Mouse (Mus musculus): Measurements from ENCODE around the gene Myzap. TPM values are rescaled to one million over a fixed set of nuclear protein-coding genes. Genes with fewer than 3 reads are reported as not detected.

Myzap gene
- polyA plus RNA-seq, 1 experiment from 2014 or later, result 4.5 TPM

- H3K9ac ChIP-seq (ENCODE audit: low read length), result no peak overlapping the region
- no peak for DNase-seq (ENCODE audit: low spot score, missing footprints)
Observed at GRCm38 (mm10) chr9:71567391-71567790, 24.8 kb downstream of the Myzap start.

GRCm38 (mm10) chr9:71566763-71567162 is 25.4 kb downstream of the Myzap start:
- Histone ChIP-seq H3K4me3 (ENCODE audit: low read depth, low read length) (no peak overlapping the region), H3K9me3 (ENCODE audit: control insufficient read depth, low read length) (no peaks in the 10 kb centered on the region), H3K27me3 (ENCODE audit: control insufficient read depth, insufficient read depth, low read length) (no peaks in the 10 kb centered on the region), H3K36me3 (ENCODE audit: control insufficient read depth, insufficient read depth, low read length) (no peaks in the 10 kb centered on the region), H3K4me1 (ENCODE audit: control insufficient read depth, insufficient read depth, low read length) (0 out of 2 replicates have a peak, but pooled peaks cover 2% of the 10 kb centered on the region), H3K27ac (ENCODE audit: low read depth, low read length) (no peak overlapping the region), H3K9ac (ENCODE audit: low read length) (no peak overlapping the region), H3K4me2 (no peak overlapping the region)
- WGBS, result 69% methylated on average over 4 of the region's 4 CpGs
- DNase-seq (ENCODE audit: low spot score, missing footprints) (no peak), ATAC-seq (ENCODE audit: low FRiP score) (no peak)

More at GRCm38 (mm10) chr9:71567391-71567790, 24.8 kb downstream of the Myzap start:
- H3K4me2 ChIP-seq, result no peak overlapping the region
- H3K36me3 ChIP-seq (ENCODE audit: control insufficient read depth, insufficient read depth, low read length), result no peaks in the 10 kb centered on the region
- no peaks in the 10 kb centered on the region for H3K9me3 ChIP-seq (ENCODE audit: control insufficient read depth, low read length)
- H3K27me3 ChIP-seq (ENCODE audit: control insufficient read depth, insufficient read depth, low read length), result no peaks in the 10 kb centered on the region
- H3K4me3 ChIP-seq (ENCODE audit: low read depth, low read length), result no peak overlapping the region
- H3K4me1 ChIP-seq (ENCODE audit: control insufficient read depth, insufficient read depth, low read length), result 0 out of 2 replicates have a peak, but pooled peaks cover 2% of the 10 kb centered on the region
- no peak overlapping the region for H3K27ac ChIP-seq (ENCODE audit: low read depth, low read length)
- no peak for ATAC-seq (ENCODE audit: low FRiP score)
- 79% methylated on average over 3 of the region's 3 CpGs for WGBS

DNA sequence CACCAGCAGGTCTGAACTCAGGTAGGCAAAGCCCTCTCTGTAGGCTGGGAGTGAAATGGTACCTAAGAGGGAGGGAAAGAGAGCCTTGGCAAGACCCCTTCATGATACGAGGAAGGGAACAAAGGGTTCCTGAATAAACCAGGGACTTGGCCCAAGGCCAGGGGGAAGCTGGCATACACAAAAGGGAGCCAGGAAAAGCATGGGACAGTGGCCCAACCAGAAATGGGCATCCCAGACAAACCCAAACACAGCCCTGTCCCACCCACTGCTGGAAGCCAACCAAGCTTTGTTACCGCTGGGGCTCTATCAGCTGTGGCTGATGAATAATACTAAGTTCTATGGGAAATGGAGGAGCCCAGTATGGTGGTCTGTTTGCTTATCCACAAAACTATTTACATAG is 34.4 kb downstream of the Myzap start:
- no peaks in the 10 kb centered on the region for H3K9me3 ChIP-seq (ENCODE audit: control insufficient read depth, low read length)
- DNase-seq (ENCODE audit: low spot score, missing footprints) (no peak), ATAC-seq (ENCODE audit: low FRiP score) (no peak)
- no peak overlapping the region for H3K4me3 ChIP-seq (ENCODE audit: low read depth, low read length)
- H3K27ac ChIP-seq (ENCODE audit: low read depth, low read length), result no peak overlapping the region
- H3K36me3 ChIP-seq (ENCODE audit: control insufficient read depth, insufficient read depth, low read length), result no peaks in the 10 kb centered on the region
- no peak overlapping the region for H3K4me2 ChIP-seq
- H3K27me3 ChIP-seq (ENCODE audit: control insufficient read depth, insufficient read depth, low read length), result no peaks in the 10 kb centered on the region
- WGBS, result 82% methylated on average over 2 of the region's 2 CpGs
- no peak overlapping the region for H3K9ac ChIP-seq (ENCODE audit: low read length)
- H3K4me1 ChIP-seq (ENCODE audit: control insufficient read depth, insufficient read depth, low read length), result no peaks in the 10 kb centered on the region

GRCm38 (mm10) chr9:71554001-71554400 is 38.2 kb downstream of the Myzap start:
- DNase-seq (ENCODE audit: low spot score, missing footprints), result no peak
- no peaks in the 10 kb centered on the region for H3K9me3 ChIP-seq (ENCODE audit: control insufficient read depth, low read length)
- ATAC-seq (ENCODE audit: low FRiP score), result no peak
- H3K4me1 ChIP-seq (ENCODE audit: control insufficient read depth, insufficient read depth, low read length), result no peaks in the 10 kb centered on the region
- H3K4me2 ChIP-seq, result no peak overlapping the region
- H3K27ac ChIP-seq (ENCODE audit: low read depth, low read length), result no peak overlapping the region
- WGBS, result 93% methylated on average over 3 of the region's 3 CpGs
- H3K9ac ChIP-seq (ENCODE audit: low read length), result no peak overlapping the region
- no peak overlapping the region for H3K4me3 ChIP-seq (ENCODE audit: low read depth, low read length)
- no peaks in the 10 kb centered on the region for H3K36me3 ChIP-seq (ENCODE audit: control insufficient read depth, insufficient read depth, low read length)
- no peaks in the 10 kb centered on the region for H3K27me3 ChIP-seq (ENCODE audit: control insufficient read depth, insufficient read depth, low read length)

GRCm38 (mm10) chr9:71550176-71550575 is 42.0 kb downstream of the Myzap start:
- Histone ChIP-seq H3K4me1 (ENCODE audit: control insufficient read depth, insufficient read depth, low read length) (no peaks in the 10 kb centered on the region), H3K9ac (ENCODE audit: low read length) (no peak overlapping the region), H3K4me3 (ENCODE audit: low read depth, low read length) (no peak overlapping the region), H3K4me2 (no peak overlapping the region), H3K36me3 (ENCODE audit: control insufficient read depth, insufficient read depth, low read length) (no peaks in the 10 kb centered on the region), H3K27me3 (ENCODE audit: control insufficient read depth, insufficient read depth, low read length) (no peaks in the 10 kb centered on the region), H3K27ac (ENCODE audit: low read depth, low read length) (no peak overlapping the region), H3K9me3 (ENCODE audit: control insufficient read depth, low read length) (no peaks in the 10 kb centered on the region)
- ATAC-seq (ENCODE audit: low FRiP score), result no peak
- 86% methylated on average over 8 of the region's 8 CpGs for WGBS
- DNase-seq (ENCODE audit: low spot score, missing footprints), result no peak

- no peak overlapping the region for H3K27ac ChIP-seq (ENCODE audit: low read depth, low read length)
- WGBS, result 88% methylated on average over 10 of the region's 10 CpGs
- H3K36me3 ChIP-seq (ENCODE audit: control insufficient read depth, insufficient read depth, low read length), result no peaks in the 10 kb centered on the region
- no peaks in the 10 kb centered on the region for H3K27me3 ChIP-seq (ENCODE audit: control insufficient read depth, insufficient read depth, low read length)
- DNase-seq (ENCODE audit: low spot score, missing footprints), result no peak
- H3K4me3 ChIP-seq (ENCODE audit: low read depth, low read length), result no peak overlapping the region
- H3K4me2 ChIP-seq, result no peak overlapping the region
- H3K9me3 ChIP-seq (ENCODE audit: control insufficient read depth, low read length), result no peaks in the 10 kb centered on the region
- no peak for ATAC-seq (ENCODE audit: low FRiP score)
- no peak overlapping the region for H3K9ac ChIP-seq (ENCODE audit: low read length)
- no peaks in the 10 kb centered on the region for H3K4me1 ChIP-seq (ENCODE audit: control insufficient read depth, insufficient read depth, low read length)
Observed at GRCm38 (mm10) chr9:71547704-71548275, 44.4 kb downstream of the Myzap start.

DNA sequence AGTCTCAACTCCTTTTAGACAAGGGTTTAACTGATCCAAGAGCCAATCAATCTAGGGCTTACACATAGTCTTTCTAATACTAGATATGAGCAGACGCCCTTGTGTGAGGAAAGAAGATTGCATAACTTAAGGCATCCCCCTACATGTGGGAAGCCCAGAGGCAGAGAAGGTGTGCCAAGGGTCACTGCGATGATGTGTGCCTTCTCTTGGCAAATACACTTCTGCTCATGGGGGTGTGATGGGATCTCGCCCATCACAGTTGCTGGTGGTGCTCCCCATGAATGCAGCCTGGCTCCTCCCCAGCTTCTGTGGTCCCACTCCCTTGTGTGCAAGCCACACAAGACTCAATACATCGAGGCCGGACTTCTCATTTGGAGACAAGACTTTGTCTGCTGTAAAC is 47.3 kb downstream of the Myzap start:
- H3K9me3 ChIP-seq (ENCODE audit: control insufficient read depth, low read length), result no peaks in the 10 kb centered on the region
- no peak overlapping the region for H3K27ac ChIP-seq (ENCODE audit: low read depth, low read length)
- no peak overlapping the region for H3K9ac ChIP-seq (ENCODE audit: low read length)
- no peaks in the 10 kb centered on the region for H3K36me3 ChIP-seq (ENCODE audit: control insufficient read depth, insufficient read depth, low read length)
- DNase-seq (ENCODE audit: low spot score, missing footprints), result no peak
- whole genome bisulfite sequencing, result 92% methylated on average over 5 of the region's 5 CpGs
- H3K4me1 ChIP-seq (ENCODE audit: control insufficient read depth, insufficient read depth, low read length), result no peaks in the 10 kb centered on the region
- H3K27me3 ChIP-seq (ENCODE audit: control insufficient read depth, insufficient read depth, low read length), result no peaks in the 10 kb centered on the region
- no peak overlapping the region for H3K4me3 ChIP-seq (ENCODE audit: low read depth, low read length)
- no peak overlapping the region for H3K4me2 ChIP-seq
- no peak for ATAC-seq (ENCODE audit: low FRiP score)

- Histone ChIP-seq H3K27me3 (ENCODE audit: control insufficient read depth, insufficient read depth, low read length) (no peaks in the 10 kb centered on the region), H3K4me2 (no peak overlapping the region), H3K9me3 (ENCODE audit: control insufficient read depth, low read length) (no peaks in the 10 kb centered on the region), H3K4me3 (ENCODE audit: low read depth, low read length) (no peak overlapping the region), H3K9ac (ENCODE audit: low read length) (no peak overlapping the region), H3K36me3 (ENCODE audit: control insufficient read depth, insufficient read depth, low read length) (no peaks in the 10 kb centered on the region), H3K4me1 (ENCODE audit: control insufficient read depth, insufficient read depth, low read length) (no peaks in the 10 kb centered on the region), H3K27ac (ENCODE audit: low read depth, low read length) (no peak overlapping the region)
- DNase-seq (ENCODE audit: low spot score, missing footprints), result peak; percentile 98
- peak; percentile 81 for ATAC-seq (ENCODE audit: low FRiP score)
- WGBS, result 18% methylated on average over 19 of the region's 19 CpGs
Observed at GRCm38 (mm10) chr9:71543443-71544222, 48.5 kb downstream of the Myzap start.

DNA sequence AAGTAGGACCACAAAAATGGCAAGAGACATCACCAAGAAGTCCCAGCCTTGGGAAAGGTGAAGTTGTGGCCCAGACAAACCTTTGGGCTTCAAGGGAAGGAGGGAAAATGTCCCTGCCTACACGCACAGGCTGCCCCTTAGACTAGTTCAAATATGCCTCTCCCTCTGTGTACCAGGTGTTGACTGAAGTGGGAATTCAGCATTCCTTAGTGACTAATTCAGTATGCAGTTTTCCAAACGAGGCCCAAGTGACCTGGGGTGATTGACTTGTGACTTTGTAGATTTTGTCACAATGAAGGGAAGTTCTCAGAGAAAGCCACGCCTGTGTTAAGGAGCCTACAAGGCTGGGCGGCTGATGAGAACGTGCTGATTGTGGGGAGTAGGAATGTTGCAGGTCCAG is 49.9 kb downstream of the Myzap start:
- Histone ChIP-seq H3K9ac (ENCODE audit: low read length) (no peak overlapping the region), H3K4me2 (no peak overlapping the region), H3K4me1 (ENCODE audit: control insufficient read depth, insufficient read depth, low read length) (no peaks in the 10 kb centered on the region), H3K27ac (ENCODE audit: low read depth, low read length) (no peak overlapping the region), H3K9me3 (ENCODE audit: control insufficient read depth, low read length) (no peaks in the 10 kb centered on the region), H3K27me3 (ENCODE audit: control insufficient read depth, insufficient read depth, low read length) (no peaks in the 10 kb centered on the region), H3K4me3 (ENCODE audit: low read depth, low read length) (no peak overlapping the region), H3K36me3 (ENCODE audit: control insufficient read depth, insufficient read depth, low read length) (no peaks in the 10 kb centered on the region)
- DNase-seq (ENCODE audit: low spot score, missing footprints) (no peak), ATAC-seq (ENCODE audit: low FRiP score) (no peak)
- WGBS, result 78% methylated on average over 5 of the region's 5 CpGs

Measured in midbrain, embryonic 11.5 days (tissue).